Mouse (Mus musculus) midbrain, embryonic 15.5 days (tissue): ENCODE measurements around the gene Sirt1. TPM values are rescaled to one million over a fixed set of nuclear protein-coding genes. Genes with fewer than 3 reads are reported as not detected.
"Not testable (repeated sequence)": the region's sequence is repeated elsewhere in the genome, so short reads cannot be mapped to it uniquely, and the experiment has no call there.

Source experiments
- ATAC-seq: fragments of 200-750 bp; cut with Nextera tagmentation; replicated peaks from 2 replicates; pipeline ENCODE4 v1.8.0; 2017; ENCODE audit warnings: moderate TSS enrichment
- H3K27ac ChIP-seq: fragments of 300-500 bp; sonication (generic); 2 replicates; pipeline ENCODE4 v1.5.1; 2015; ENCODE audit warnings: mild to moderate bottlenecking, inconsistent platforms
- H3K27me3 ChIP-seq: fragments of 300-500 bp; sonication (generic); replicated peaks from 2 replicates; pipeline ENCODE4 v1.6.1; 2015; ENCODE audit warnings: inconsistent platforms
- H3K36me3 ChIP-seq: fragments of 300-500 bp; sonication (generic); replicated peaks from 2 replicates; pipeline ENCODE4 v1.6.1; 2015; ENCODE audit warnings: inconsistent platforms
- H3K4me1 ChIP-seq: fragments of 300-500 bp; sonication (generic); 2 replicates; pipeline ENCODE4 v1.6.1; 2015; ENCODE audit warnings: inconsistent platforms
- H3K4me2 ChIP-seq: fragments of 300-500 bp; sonication (generic); 2 replicates; pipeline ENCODE4 v1.6.1; 2015; ENCODE audit warnings: inconsistent platforms, mild to moderate bottlenecking, moderate library complexity
- H3K4me3 ChIP-seq: fragments of 300-500 bp; sonication (generic); 2 replicates; pipeline ENCODE4 v1.5.1; 2015; ENCODE audit warnings: mild to moderate bottlenecking, inconsistent platforms
- H3K9ac ChIP-seq: fragments of 300-500 bp; sonication (generic); 2 replicates; pipeline ENCODE4 v1.6.1; 2015; ENCODE audit warnings: mild to moderate bottlenecking, inconsistent platforms
- H3K9me3 ChIP-seq: fragments of 300-500 bp; sonication (generic); 2 replicates; pipeline ENCODE4 v1.6.1; 2016; ENCODE audit warnings: inconsistent platforms
- whole genome bisulfite sequencing: fragments of 180-500 bp; shearing (Covaris S2); methylation state at CpG from one replicate; pipeline ENCODE4 v1.1.7; 2015; ENCODE audit warnings: mixed read lengths; 5-methylcytosine and 5-hydroxymethylcytosine counted together
- polyA plus RNA-seq: library from polyadenylated mRNA; unstranded; fragments of >200 nt; fragmentation: Nextera tagmentation; extraction: Ambion mirVana; gene quantifications from 2 replicates; pipeline ENCODE4 v1.2.1, GENCODE M21; 2015

Sirt1 gene
- polyA plus RNA-seq, 1 experiment from 2014 or later, result 6.1 TPM

DNA sequence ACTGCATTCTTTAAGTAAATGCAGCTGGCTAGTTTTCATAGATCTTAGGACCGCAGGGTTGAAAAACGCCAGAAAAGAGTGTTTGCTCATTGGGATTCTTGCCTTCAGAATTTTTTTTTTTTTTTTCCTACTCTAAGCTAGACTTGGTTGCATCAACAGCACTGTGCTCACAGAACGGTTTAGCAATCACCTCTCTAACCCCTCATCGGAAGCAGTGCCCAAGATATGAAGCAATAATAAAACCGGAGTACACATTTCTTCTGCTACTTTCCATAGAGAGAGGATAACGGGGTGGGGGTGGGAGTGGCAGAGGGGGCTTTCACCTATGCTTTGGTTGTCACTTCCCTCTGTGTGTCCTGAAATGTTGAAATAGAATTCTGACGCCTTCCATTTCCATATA lies 34.3 kb upstream of the Sirt1 start:
- H3K4me2 ChIP-seq, result 0 out of 2 replicates have a peak overlapping the region, but pooled peaks have one; percentile 11
- no peak overlapping the region for H3K27ac ChIP-seq
- 0 out of 2 replicates have a peak overlapping the region, but pooled peaks have one; percentile 6 for H3K4me3 ChIP-seq
- H3K9ac ChIP-seq, result no peak overlapping the region
- no peaks in the 10 kb centered on the region for H3K27me3 ChIP-seq
- ATAC-seq, result no peak
- H3K4me1 ChIP-seq, result no peaks in the 10 kb centered on the region
- no peaks in the 10 kb centered on the region for H3K36me3 ChIP-seq
- WGBS, result 61% methylated on average over 7 of the region's 7 CpGs
- H3K9me3 ChIP-seq, result no peaks in the 10 kb centered on the region

DNA sequence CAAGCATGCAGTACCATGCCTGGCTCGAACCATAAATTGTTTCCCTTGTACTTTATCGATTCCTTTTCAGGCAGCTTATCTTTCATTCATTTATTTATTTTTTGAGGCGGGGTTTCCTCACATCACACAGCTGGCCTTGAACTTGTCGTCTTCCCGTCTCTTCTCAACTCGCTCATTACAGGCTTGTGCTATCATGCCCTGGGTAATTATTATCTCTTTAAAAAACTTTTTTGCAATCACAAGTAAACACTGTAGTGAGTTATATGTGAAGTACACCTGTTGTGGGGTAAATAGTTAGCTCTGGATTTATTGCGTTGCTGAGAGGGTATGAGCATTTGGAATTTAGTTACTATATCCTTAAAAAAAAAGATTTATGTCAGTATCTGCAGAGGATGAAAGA lies 33.8 kb upstream of the Sirt1 start:
- no peaks in the 10 kb centered on the region for H3K4me1 ChIP-seq
- 88% methylated on average over 7 of the region's 7 CpGs for whole genome bisulfite sequencing
- no peak overlapping the region for H3K4me2 ChIP-seq

DNA sequence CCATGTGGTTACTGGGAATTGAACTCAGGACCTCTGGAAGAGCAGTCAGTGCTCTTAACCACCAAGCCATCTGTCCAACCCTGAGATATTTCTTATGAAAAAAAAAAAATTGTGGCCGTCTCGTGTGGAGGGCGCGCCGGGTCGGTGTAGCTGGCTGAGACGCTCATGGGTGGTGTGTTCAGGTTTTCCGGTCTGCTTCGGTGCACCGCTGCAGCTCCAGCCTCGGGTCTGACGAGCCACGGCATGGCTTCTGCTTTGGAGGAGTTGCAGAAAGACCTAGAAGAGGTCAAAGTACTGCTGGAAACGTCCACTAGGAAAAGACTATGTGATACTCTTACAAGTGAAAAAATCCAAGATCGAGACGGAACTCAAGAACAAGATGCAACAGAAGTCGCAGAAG lies 31.3 kb upstream of the Sirt1 start:
- H3K9ac ChIP-seq, result no peak overlapping the region
- H3K4me3 ChIP-seq, result no peak overlapping the region
- H3K4me2 ChIP-seq, result no peak overlapping the region
- no peak for ATAC-seq
- H3K27ac ChIP-seq, result no peak overlapping the region
- WGBS, result 92% methylated on average over 17 of the region's 17 CpGs
- H3K36me3 ChIP-seq, result no peaks in the 10 kb centered on the region
- H3K4me1 ChIP-seq, result no peaks in the 10 kb centered on the region
- H3K27me3 ChIP-seq, result no peaks in the 10 kb centered on the region
- no peaks in the 10 kb centered on the region for H3K9me3 ChIP-seq

More for the DNA sequence above, 33.8 kb upstream of the Sirt1 start:
- no peak overlapping the region for H3K9ac ChIP-seq
- no peak overlapping the region for H3K4me3 ChIP-seq
- ATAC-seq, result no peak
- no peak overlapping the region for H3K27ac ChIP-seq
- no peaks in the 10 kb centered on the region for H3K9me3 ChIP-seq
- H3K27me3 ChIP-seq, result no peaks in the 10 kb centered on the region
- no peaks in the 10 kb centered on the region for H3K36me3 ChIP-seq

DNA sequence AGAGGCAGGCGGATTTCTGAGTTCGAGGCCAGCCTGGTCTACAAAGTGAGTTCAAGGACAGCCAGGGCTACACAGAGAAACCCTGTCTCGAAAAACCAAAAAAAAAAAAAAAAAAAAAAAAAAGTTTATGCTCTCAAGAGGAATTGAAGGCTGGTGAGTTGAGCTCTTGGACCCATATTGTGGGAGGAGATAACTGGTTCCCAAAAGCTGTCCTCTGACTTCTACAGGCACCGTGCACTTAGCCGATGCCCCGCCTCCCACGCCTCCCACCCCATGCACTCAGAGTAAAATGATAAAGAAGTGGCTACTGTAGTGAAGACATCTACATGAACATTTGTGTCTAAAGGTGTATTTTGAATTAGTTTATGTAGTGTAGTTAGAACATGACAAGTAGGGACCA lies 30.2 kb upstream of the Sirt1 start:
- not testable (repeated sequence) for ATAC-seq, H3K9ac ChIP-seq, H3K27me3 ChIP-seq, H3K36me3 ChIP-seq, H3K4me1 ChIP-seq, H3K4me3 ChIP-seq, H3K9me3 ChIP-seq, H3K4me2 ChIP-seq, H3K27ac ChIP-seq
- 96% methylated on average over 6 of the region's 7 CpGs for WGBS

DNA sequence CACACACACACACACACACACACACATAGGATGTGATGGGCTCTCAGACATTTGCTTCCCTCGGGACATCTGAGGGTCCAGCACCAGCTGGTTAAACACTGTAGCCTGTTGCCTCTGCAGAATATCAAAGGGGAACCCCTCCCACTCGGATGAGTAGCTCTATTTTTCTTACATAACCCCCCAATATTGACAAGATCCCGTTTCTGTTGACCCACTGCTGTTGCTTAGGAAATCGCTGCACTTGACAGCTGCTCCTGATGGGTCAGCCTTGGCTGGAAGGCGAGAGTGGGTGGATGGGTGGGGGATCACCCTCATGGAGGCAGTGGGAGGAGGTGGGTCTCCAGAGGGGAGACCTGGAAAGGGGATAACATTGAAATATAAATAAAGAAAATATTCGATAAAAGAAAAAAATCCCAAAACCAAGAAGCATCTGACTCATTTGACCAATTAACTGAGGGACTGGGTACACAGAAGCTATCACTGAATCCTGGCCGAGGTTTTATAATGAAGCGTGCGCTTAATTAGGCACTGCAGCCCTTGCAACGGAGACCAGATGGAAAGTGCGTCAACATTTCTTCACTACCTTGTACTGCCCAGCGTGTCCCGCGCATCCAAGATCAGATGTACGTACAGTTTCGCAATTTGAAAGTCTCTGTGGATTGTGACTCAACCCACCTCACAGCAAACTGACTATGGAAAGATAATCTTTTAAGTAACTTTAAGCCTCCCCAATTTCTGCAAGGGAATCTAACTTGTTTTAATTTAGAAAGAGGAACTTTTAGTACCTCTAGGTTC lies 28.9 kb upstream of the Sirt1 start:
- Histone ChIP-seq H3K27me3 (no peaks in the 10 kb centered on the region), H3K4me3 (no peak overlapping the region), H3K4me2 (no peak overlapping the region), H3K27ac (no peak overlapping the region), H3K9ac (no peak overlapping the region), H3K9me3 (no peaks in the 10 kb centered on the region), H3K36me3 (no peaks in the 10 kb centered on the region), H3K4me1 (no peaks in the 10 kb centered on the region)
- no peak for ATAC-seq
- 62% methylated on average over 16 of the region's 16 CpGs for WGBS

DNA sequence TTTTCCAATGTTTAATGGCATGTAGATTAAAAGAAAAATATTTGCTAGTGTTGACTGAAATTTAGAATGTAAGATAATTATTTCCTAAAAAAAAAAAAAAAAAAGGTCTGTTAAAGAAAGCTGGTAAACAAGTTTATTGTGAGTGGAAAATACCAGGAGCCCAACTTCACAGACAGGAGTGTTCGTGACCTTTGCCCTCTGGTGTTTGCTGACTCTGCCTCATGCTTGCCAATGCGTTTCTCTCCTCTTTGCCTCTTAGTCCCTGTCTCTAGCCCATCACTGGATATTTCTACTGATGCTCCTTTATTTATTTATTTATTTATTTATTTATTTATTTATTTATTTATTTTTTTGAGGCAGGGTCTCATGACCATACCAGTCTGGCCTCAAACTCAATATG lies 22.1 kb upstream of the Sirt1 start:
- Histone ChIP-seq H3K27me3 (no peaks in the 10 kb centered on the region), H3K9me3 (no peaks in the 10 kb centered on the region), H3K4me1 (no peaks in the 10 kb centered on the region), H3K27ac (no peak overlapping the region), H3K4me3 (no peak overlapping the region), H3K9ac (no peak overlapping the region), H3K36me3 (no peaks in the 10 kb centered on the region), H3K4me2 (no peak overlapping the region)
- 76% methylated on average over 2 of the region's 2 CpGs for WGBS
- ATAC-seq, result no peak

DNA sequence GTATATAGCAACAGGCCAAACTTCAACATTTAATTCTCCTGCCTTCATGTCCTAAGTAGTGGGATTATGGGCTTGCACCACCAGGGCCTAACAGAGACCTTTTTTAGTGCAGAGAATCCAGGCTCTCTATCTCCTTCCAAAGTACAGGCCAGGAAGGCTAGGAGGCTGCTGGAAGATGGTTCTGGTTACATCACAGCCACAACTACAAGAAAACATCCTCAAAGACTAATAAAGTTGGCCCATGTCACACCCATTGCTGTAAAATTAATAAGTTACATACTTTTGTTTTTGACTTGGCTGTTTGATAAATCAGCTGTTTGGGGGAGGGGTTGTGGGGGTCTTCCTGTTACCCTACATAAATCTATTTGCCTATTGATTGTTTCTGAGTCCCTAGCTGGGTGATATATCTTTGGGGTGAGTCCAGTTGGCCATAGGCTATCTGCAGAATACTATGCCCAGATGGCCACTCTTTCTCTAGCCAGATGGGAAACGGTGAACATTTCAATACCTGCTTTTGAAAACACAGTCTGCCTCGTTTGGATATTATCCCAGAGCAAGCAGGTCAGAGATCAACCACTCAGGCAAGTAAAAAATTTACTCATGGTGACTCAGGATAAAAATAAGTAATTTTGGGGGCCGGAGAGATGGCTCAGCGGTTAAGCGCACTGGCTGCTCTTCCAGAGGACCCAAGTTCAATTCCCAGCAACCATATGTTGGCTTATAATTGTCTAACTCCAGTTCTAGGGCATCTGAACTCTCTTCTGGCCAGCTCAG lies 21.4 kb upstream of the Sirt1 start:
- no peaks in the 10 kb centered on the region for H3K9me3 ChIP-seq
- no peak overlapping the region for H3K4me3 ChIP-seq
- no peak for ATAC-seq
- no peaks in the 10 kb centered on the region for H3K4me1 ChIP-seq
- H3K27me3 ChIP-seq, result no peaks in the 10 kb centered on the region
- no peak overlapping the region for H3K4me2 ChIP-seq
- H3K27ac ChIP-seq, result no peak overlapping the region
- no peak overlapping the region for H3K9ac ChIP-seq
- WGBS, result 88% methylated on average over 5 of the region's 5 CpGs
- no peaks in the 10 kb centered on the region for H3K36me3 ChIP-seq

DNA sequence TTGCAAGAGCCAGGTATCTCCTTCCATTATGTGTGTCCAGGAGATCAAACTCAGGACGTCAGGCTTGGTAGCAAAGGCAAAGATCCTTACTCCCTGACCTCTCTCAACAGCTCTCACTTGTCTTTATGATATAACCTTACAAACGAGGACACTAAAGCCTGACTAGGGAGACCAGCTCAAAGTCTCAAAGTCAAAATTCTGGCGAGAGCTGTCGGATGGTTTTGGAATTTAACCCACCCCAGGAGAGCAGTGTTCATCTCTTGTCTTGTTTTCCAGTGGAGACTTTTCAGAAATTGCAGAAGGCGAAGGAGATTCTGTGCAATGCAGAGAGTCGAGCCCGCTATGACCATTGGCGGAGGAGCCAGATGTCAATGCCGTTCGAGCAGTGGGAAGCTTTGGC lies 15.5 kb upstream of the Sirt1 start:
- Histone ChIP-seq H3K4me3 (no peak overlapping the region), H3K27me3 (no peaks in the 10 kb centered on the region), H3K36me3 (no peaks in the 10 kb centered on the region), H3K4me2 (no peak overlapping the region), H3K4me1 (no peaks in the 10 kb centered on the region), H3K9ac (no peak overlapping the region), H3K27ac (no peak overlapping the region), H3K9me3 (no peaks in the 10 kb centered on the region)
- WGBS, result 93% methylated on average over 10 of the region's 10 CpGs
- ATAC-seq, result no peak

DNA sequence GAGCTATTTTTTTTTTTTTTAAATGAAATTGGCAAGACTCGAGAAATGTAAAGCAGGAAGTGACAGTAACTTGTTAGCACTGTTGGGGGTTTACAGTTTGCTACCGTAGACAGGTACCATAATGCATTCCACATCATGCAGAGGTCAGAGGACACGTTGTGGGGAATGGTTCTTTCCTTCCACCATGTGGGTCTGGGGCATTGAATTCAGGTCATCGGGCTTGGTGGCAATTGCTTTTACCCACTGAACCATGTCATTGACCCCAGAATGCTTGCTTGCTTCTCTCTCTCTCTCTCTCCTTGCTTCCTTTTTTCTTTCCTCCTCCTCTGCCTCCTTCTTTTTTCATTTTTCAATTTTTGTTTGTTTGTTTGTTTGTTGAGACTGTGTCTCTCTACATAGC lies 7.4 kb upstream of the Sirt1 start:
- H3K9ac ChIP-seq, result no peak overlapping the region
- no peak overlapping the region for H3K4me3 ChIP-seq
- no peaks in the 10 kb centered on the region for H3K9me3 ChIP-seq
- H3K36me3 ChIP-seq, result no peaks in the 10 kb centered on the region
- H3K4me1 ChIP-seq, result 0 out of 2 replicates have a peak, but pooled peaks cover 5% of the 10 kb centered on the region
- 47% methylated on average over 4 of the region's 4 CpGs for WGBS
- no peak for ATAC-seq
- no peaks in the 10 kb centered on the region for H3K27me3 ChIP-seq
- no peak overlapping the region for H3K4me2 ChIP-seq
- no peak overlapping the region for H3K27ac ChIP-seq

DNA sequence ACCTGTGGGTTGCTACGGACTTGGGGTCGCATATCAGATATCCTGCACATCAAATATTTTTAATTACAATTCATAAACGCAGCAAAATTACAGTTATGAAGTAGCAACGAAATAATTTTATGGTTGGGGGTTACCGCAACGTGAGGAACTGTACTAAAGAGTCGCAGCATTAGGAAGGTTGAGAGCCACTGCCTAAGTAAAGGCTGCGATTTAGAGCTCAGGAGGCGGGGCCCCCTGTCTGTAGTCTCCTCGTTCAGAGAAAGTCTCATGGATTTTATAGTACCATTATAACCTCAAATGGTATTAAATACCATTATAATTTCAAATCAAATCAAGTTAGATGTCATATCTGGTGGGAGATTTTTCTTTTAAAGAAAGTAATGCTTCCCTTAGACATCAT lies 5.5 kb upstream of the Sirt1 start:
- H3K36me3 ChIP-seq, result no peaks in the 10 kb centered on the region
- H3K9ac ChIP-seq, result peak overlapping the region; percentile 62
- 2% methylated on average over 10 of the region's 10 CpGs for WGBS
- H3K4me3 ChIP-seq, result peak overlapping the region; percentile 67
- peak overlapping the region; percentile 70 for H3K4me2 ChIP-seq
- H3K27ac ChIP-seq, result peak overlapping the region; percentile 69; the same call in 1 of the 2 replicates
- no peaks in the 10 kb centered on the region for H3K27me3 ChIP-seq
- H3K4me1 ChIP-seq, result peaks cover 6% of the 10 kb centered on the region
- no peaks in the 10 kb centered on the region for H3K9me3 ChIP-seq
- no peak for ATAC-seq

DNA sequence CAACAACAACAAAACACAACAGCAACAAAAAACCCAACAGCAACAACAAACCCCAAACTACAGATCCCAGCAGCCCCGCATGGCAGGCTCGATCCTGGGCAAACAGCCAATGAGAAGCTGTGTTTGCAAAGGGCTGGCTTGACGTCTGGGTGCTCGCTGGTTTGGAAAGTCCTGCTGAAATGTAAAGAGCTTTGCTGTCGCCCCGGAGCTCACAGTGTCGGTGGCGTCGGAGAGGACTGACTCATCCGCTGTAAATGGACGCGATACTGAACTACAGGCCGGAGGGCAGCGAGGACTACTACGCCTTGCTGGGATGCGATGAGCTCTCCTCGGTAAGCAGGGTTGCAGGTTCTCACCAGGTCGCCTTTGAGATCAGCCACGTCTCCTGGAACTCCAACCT lies 4.9 kb upstream of the Sirt1 start:
- Histone ChIP-seq H3K36me3 (no peaks in the 10 kb centered on the region), H3K27me3 (no peaks in the 10 kb centered on the region), H3K4me2 (peak overlapping the region; percentile 70), H3K4me3 (peak overlapping the region; percentile 67), H3K9me3 (no peaks in the 10 kb centered on the region), H3K27ac (peak overlapping the region; percentile 69), H3K9ac (peak overlapping the region; percentile 62), H3K4me1 (peaks cover 12% of the 10 kb centered on the region)
- WGBS, result 0% methylated on average over 19 of the region's 19 CpGs
- ATAC-seq, result peak; percentile 75

DNA sequence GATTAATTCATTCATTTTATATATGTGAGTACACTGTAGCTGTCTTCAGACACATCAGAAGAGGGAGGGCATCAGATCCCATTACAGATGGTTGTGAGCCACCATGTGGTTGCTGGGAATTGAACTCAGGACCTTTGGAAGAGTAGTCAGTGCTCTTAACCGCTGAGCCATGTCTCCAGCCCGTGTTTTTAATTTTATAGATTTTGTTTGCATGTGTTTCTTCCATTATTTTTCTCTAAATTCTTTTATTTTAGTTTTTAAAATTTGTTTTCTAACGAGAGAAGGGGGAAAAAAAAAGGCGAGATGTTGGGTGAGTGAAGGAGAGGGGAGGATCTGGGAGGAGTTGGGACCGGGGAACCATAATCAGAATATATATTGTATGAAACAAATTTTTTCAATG lies 4.4 kb upstream of the Sirt1 start:
- not testable (repeated sequence) for H3K9ac ChIP-seq, H3K27me3 ChIP-seq, H3K9me3 ChIP-seq, ATAC-seq, H3K36me3 ChIP-seq
- Histone ChIP-seq H3K4me2 (peak overlapping the region; percentile 70), H3K4me1 (peaks cover 14% of the 10 kb centered on the region), H3K4me3 (peak overlapping the region; percentile 67), H3K27ac (peak overlapping the region; percentile 69; the same call in 1 of the 2 replicates)
- WGBS, result 28% methylated on average over 5 of the region's 5 CpGs
